Mouse (Mus musculus) embryonic facial prominence, embryonic 15.5 days (tissue): Measurements from ENCODE around the gene Egr2. TPM values are rescaled to one million over a fixed set of nuclear protein-coding genes. Genes with fewer than 3 reads are reported as not detected.

ENCODE experiments used
- ATAC-seq: fragments of 200-750 bp; cut with Nextera tagmentation; 2 replicates; pipeline ENCODE4 v1.8.0; 2017; ENCODE audit warnings: low read depth, moderate TSS enrichment; ENCODE audit not compliant: insufficient number of reproducible peaks, low FRiP score, low TSS enrichment
- H3K27ac ChIP-seq: fragments of 300-500 bp; sonication (generic); replicated peaks from 2 replicates; pipeline ENCODE4 v1.5.1; 2015; ENCODE audit warnings: mild to moderate bottlenecking, inconsistent platforms
- H3K27me3 ChIP-seq: fragments of 300-500 bp; sonication (generic); 2 replicates; pipeline ENCODE4 v1.6.1; 2015; ENCODE audit warnings: inconsistent platforms
- H3K36me3 ChIP-seq: fragments of 300-500 bp; sonication (generic); 2 replicates; pipeline ENCODE4 v1.6.1; 2015; ENCODE audit warnings: mild to moderate bottlenecking, inconsistent platforms
- H3K4me1 ChIP-seq: fragments of 300-500 bp; sonication (generic); 2 replicates; pipeline ENCODE4 v1.6.1; 2015; ENCODE audit warnings: inconsistent platforms
- H3K4me2 ChIP-seq: fragments of 300-500 bp; sonication (generic); replicated peaks from 2 replicates; pipeline ENCODE4 v1.6.1; 2015; ENCODE audit warnings: mild to moderate bottlenecking, inconsistent platforms
- H3K4me3 ChIP-seq: fragments of 300-500 bp; sonication (generic); replicated peaks from 2 replicates; pipeline ENCODE4 v1.5.1; 2015; ENCODE audit warnings: mild to moderate bottlenecking, inconsistent platforms
- H3K9ac ChIP-seq: fragments of 300-500 bp; sonication (generic); 2 replicates; pipeline ENCODE4 v1.6.1; 2015; ENCODE audit warnings: inconsistent platforms
- H3K9me3 ChIP-seq: fragments of 300-500 bp; sonication (generic); replicated peaks from 2 replicates; pipeline ENCODE4 v1.6.1; 2016; ENCODE audit warnings: inconsistent platforms
- WGBS: fragments of 180-500 bp; shearing (Covaris S2); methylation state at CpG from one replicate; pipeline ENCODE4 v1.1.7; 2015; 5-methylcytosine and 5-hydroxymethylcytosine counted together
- polyA plus RNA-seq: library from polyadenylated mRNA; unstranded; fragments of >200 nt; fragmentation: Nextera tagmentation; extraction: Ambion mirVana; gene quantifications from 2 replicates; pipeline ENCODE4 v1.2.1, GENCODE M21; 2015

The Egr2 gene
- polyA plus RNA-seq, 1 experiment from 2014 or later, result 5.0 TPM

DNA sequence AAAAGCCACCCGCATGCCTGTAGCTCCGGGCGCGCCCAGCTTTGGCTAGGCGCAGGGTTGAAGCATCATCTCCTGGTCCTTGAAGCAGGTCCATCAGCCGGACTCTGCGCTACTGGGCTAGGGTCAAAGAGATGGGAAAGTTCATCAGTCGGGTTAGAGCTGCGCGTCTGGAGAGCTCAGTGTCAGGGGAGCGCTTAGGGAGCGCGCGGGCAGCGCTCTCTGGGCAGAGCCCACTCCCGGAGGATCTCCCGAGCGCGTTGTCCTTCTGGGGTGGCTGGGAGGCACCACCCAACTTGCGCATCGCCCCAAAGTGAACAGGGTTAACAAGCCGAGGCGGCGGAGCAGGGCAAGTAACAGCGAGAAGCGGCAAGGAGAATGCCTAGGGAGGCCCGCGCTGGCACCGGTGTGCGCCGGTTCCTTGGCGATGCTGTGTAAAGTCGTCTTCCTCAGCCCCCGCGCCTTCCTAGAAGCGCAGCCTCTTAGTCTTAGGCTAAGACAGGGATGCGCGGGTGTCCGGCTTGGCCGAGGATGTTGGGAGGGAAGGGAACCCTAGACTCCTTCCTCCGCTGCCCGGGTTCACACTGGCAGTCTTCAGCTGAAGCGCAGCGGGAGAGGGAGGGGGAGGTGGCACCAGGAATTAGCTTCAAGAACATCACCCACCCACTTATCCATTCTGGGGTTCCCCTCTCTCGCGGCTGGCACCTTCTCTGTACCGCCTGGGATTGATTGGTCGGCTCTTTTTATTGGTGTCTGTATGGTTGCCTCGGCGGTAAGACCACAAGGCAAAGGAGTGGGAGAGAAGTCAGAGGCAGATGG, 3.5 kb downstream of the Egr2 start:
- Histone ChIP-seq H3K27ac (no peak overlapping the region), H3K4me1 (peaks cover 36% of the 10 kb centered on the region), H3K36me3 (no peaks in the 10 kb centered on the region), H3K4me3 (peak overlapping the region; percentile 72), H3K9me3 (no peaks in the 10 kb centered on the region), H3K27me3 (peaks cover 76% of the 10 kb centered on the region), H3K4me2 (peak overlapping the region; percentile 96), H3K9ac (no peak overlapping the region)
- WGBS, result 1% methylated on average over 50 of the region's 50 CpGs
- ATAC-seq, result no peak

- Histone ChIP-seq H3K9ac (no peak overlapping the region), H3K27me3 (peaks cover 71% of the 10 kb centered on the region), H3K27ac (no peak overlapping the region), H3K4me3 (peak overlapping the region; percentile 72), H3K9me3 (no peaks in the 10 kb centered on the region), H3K4me1 (peaks cover 36% of the 10 kb centered on the region), H3K36me3 (no peaks in the 10 kb centered on the region), H3K4me2 (peak overlapping the region; percentile 96)
- ATAC-seq, result no peak
- WGBS, result 41% methylated on average over 6 of the region's 6 CpGs
Measured at GRCm38 (mm10) chr10:67539401-67539730, 4.1 kb downstream of the Egr2 start.

DNA sequence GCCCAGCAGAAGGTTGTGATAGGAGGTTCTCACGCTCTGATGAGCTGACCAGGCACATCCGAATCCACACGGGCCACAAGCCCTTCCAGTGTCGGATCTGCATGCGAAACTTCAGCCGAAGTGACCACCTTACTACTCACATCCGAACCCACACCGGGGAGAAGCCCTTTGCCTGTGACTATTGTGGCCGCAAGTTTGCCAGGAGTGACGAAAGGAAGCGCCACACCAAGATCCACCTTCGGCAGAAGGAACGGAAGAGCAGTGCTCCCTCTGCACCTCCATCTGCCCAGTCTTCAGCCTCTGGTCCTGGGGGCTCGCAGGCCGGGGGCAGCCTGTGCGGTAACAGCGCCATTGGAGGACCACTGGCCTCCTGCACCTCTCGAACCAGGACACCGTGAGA, 5.3 kb downstream of the Egr2 start:
- Histone ChIP-seq H3K9me3 (no peaks in the 10 kb centered on the region), H3K4me3 (no peak overlapping the region), H3K4me1 (peaks cover 28% of the 10 kb centered on the region), H3K36me3 (no peaks in the 10 kb centered on the region), H3K9ac (no peak overlapping the region), H3K27ac (no peak overlapping the region), H3K27me3 (peaks cover 58% of the 10 kb centered on the region), H3K4me2 (no peak overlapping the region)
- 29% methylated on average over 19 of the region's 19 CpGs for WGBS
- no peak for ATAC-seq

DNA sequence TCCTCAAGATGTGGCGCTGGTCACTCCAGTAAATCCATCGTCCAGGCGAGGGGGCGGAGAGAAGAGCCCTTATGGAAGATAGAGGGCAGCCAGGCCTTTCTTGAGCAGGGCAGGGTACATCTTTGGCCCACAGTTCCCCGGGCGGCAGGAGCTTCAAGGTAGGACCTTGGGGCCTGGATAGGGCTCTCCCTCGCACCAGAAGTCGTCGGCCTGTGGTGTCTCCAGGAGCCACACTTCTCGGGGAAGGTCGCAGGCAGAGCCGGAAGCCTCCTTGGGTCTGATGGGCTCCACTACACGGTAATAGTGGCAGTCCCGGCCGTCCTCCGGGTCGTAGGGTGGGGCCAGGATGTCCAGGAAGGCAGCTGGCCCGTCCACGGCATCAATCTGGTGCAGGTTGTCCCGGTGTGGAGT, 12.6 kb downstream of the Egr2 start:
- Histone ChIP-seq H3K9ac (peak overlapping the region; percentile 95), H3K4me2 (peak overlapping the region; percentile 93), H3K27me3 (no peaks in the 10 kb centered on the region), H3K4me1 (peaks cover 22% of the 10 kb centered on the region), H3K36me3 (peaks cover 3% of the 10 kb centered on the region; the same call in 1 of the 2 replicates), H3K9me3 (no peaks in the 10 kb centered on the region), H3K4me3 (peak overlapping the region; percentile 89), H3K27ac (peak overlapping the region; percentile 96; the same call in 1 of the 2 replicates)
- no peak for ATAC-seq
- 2% methylated on average over 20 of the region's 20 CpGs for WGBS

GRCm38 (mm10) chr10:67548261-67548854, 13.1 kb downstream of the Egr2 start:
- Histone ChIP-seq H3K4me1 (peaks cover 22% of the 10 kb centered on the region), H3K9me3 (no peaks in the 10 kb centered on the region), H3K36me3 (peaks cover 3% of the 10 kb centered on the region; the same call in 1 of the 2 replicates), H3K9ac (peak overlapping the region; percentile 95), H3K4me3 (peak overlapping the region; percentile 89), H3K4me2 (peak overlapping the region; percentile 93), H3K27ac (peak overlapping the region; percentile 96), H3K27me3 (no peaks in the 10 kb centered on the region)
- peak; percentile 80 for ATAC-seq
- WGBS, result under 1% methylated on average over 73 of the region's 73 CpGs

GRCm38 (mm10) chr10:67548877-67549731, 13.8 kb downstream of the Egr2 start, which contains the start of gene Ado:
Ado (minus strand) TSS chr10:67548955.
- peak; percentile 96 for ATAC-seq
- Histone ChIP-seq H3K27me3 (no peaks in the 10 kb centered on the region), H3K36me3 (peaks cover 3% of the 10 kb centered on the region; the same call in 1 of the 2 replicates), H3K9me3 (no peaks in the 10 kb centered on the region), H3K9ac (peak within 1 kb of the TSS; percentile 95), H3K27ac (peak within 1 kb of the TSS; percentile 96), H3K4me1 (peaks cover 22% of the 10 kb centered on the region), H3K4me3 (peak within 1 kb of the TSS; percentile 89), H3K4me2 (peak within 1 kb of the TSS; percentile 93)
- under 1% methylated on average over 77 of the region's 79 CpGs for WGBS

DNA sequence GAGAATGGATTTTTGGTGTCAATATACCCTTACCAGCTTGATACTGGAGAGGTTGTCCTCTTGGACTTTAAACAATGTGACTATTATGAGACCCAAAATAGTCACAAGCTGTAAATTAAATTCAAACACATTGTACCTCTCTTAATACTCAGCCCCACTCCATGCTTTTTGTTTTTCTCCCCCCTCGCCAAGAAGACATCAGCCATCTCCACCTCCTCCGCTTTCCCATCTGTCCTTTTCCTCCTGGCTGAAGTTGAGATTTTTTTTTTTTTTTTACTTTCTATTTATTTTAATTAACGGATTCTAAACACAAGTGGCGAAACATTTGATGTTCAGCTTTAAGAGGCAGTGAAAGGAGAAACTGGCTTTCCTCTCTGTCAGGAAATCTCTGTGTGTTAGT, 22.8 kb downstream of the Egr2 start:
- no peak for ATAC-seq
- WGBS, result 81% methylated on average over 4 of the region's 4 CpGs
- Histone ChIP-seq H3K9me3 (no peaks in the 10 kb centered on the region), H3K9ac (no peak overlapping the region), H3K4me1 (no peaks in the 10 kb centered on the region), H3K27me3 (no peaks in the 10 kb centered on the region), H3K27ac (no peak overlapping the region), H3K36me3 (no peaks in the 10 kb centered on the region), H3K4me2 (no peak overlapping the region), H3K4me3 (no peak overlapping the region)

GRCm38 (mm10) chr10:67559765-67560394, 24.6 kb downstream of the Egr2 start:
- H3K27me3 ChIP-seq, result no peaks in the 10 kb centered on the region
- no peak for ATAC-seq
- H3K4me3 ChIP-seq, result no peak overlapping the region
- H3K9ac ChIP-seq, result no peak overlapping the region
- H3K4me2 ChIP-seq, result no peak overlapping the region
- H3K4me1 ChIP-seq, result no peaks in the 10 kb centered on the region
- H3K36me3 ChIP-seq, result no peaks in the 10 kb centered on the region
- no peaks in the 10 kb centered on the region for H3K9me3 ChIP-seq
- no peak overlapping the region for H3K27ac ChIP-seq
- 40% methylated on average over 13 of the region's 13 CpGs for WGBS

GRCm38 (mm10) chr10:67561185-67561584, 25.9 kb downstream of the Egr2 start:
- 65% methylated on average over 1 of the region's 1 CpGs for WGBS
- Histone ChIP-seq H3K9me3 (no peaks in the 10 kb centered on the region), H3K4me2 (no peak overlapping the region), H3K4me1 (no peaks in the 10 kb centered on the region), H3K9ac (no peak overlapping the region), H3K4me3 (no peak overlapping the region), H3K27me3 (no peaks in the 10 kb centered on the region), H3K36me3 (no peaks in the 10 kb centered on the region), H3K27ac (no peak overlapping the region)
- ATAC-seq, result no peak

DNA sequence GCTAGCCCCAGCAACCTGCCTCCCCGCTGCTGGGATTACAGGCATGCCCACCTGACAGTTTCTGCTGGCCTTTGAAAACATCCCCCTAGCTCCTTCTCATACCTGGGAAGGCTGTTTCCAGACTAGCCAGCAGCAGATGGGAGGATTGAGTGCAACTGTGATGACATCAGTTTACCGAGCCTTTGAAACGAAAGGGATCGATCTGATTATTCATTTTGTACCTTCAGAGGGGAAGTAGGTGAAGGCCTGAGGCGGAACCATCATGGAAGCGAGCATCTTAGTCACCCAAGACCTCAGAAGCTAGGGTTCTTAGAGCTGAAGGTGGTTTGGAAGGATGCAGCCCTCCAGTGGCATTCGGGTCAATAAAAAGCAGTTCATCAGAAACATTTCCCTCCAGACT, 29.2 kb downstream of the Egr2 start:
- Histone ChIP-seq H3K36me3 (no peaks in the 10 kb centered on the region), H3K27me3 (no peaks in the 10 kb centered on the region), H3K9ac (no peak overlapping the region), H3K9me3 (no peaks in the 10 kb centered on the region), H3K4me1 (no peaks in the 10 kb centered on the region), H3K27ac (no peak overlapping the region), H3K4me3 (no peak overlapping the region), H3K4me2 (no peak overlapping the region)
- ATAC-seq, result no peak
- WGBS, result 87% methylated on average over 7 of the region's 7 CpGs

DNA sequence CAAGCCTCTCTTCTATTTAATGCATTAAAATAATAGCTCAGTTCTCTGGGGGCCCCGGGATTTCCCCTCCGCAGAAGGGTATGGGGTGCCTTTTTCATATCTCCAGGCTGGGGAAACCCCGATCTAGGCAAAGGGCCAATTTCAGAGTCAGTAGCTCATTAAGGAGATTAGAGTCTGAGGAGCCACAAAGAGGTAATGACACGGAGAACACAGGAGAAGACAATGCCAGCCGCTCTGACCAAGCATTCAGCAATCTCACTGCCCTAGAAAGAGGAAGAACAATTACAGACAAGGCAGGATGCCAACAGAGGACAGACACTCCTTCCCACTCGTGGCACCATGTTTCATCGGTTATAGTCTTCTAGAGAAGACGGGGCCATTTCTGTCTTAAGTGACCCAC, 30.8 kb downstream of the Egr2 start:
- H3K4me2 ChIP-seq, result no peak overlapping the region
- ATAC-seq, result no peak
- H3K27ac ChIP-seq, result no peak overlapping the region
- H3K4me1 ChIP-seq, result no peaks in the 10 kb centered on the region
- no peaks in the 10 kb centered on the region for H3K9me3 ChIP-seq
- H3K4me3 ChIP-seq, result no peak overlapping the region
- H3K36me3 ChIP-seq, result no peaks in the 10 kb centered on the region
- no peaks in the 10 kb centered on the region for H3K27me3 ChIP-seq
- 58% methylated on average over 8 of the region's 8 CpGs for WGBS
- no peak overlapping the region for H3K9ac ChIP-seq
